Mouse (Mus musculus): ENCODE measurements around the gene Cflar. TPM values are rescaled to one million over a fixed set of nuclear protein-coding genes. Genes with fewer than 3 reads are reported as not detected.

The Cflar gene
- polyA plus RNA-seq, 1 experiment from 2014 or later: 30.7 TPM

DNA sequence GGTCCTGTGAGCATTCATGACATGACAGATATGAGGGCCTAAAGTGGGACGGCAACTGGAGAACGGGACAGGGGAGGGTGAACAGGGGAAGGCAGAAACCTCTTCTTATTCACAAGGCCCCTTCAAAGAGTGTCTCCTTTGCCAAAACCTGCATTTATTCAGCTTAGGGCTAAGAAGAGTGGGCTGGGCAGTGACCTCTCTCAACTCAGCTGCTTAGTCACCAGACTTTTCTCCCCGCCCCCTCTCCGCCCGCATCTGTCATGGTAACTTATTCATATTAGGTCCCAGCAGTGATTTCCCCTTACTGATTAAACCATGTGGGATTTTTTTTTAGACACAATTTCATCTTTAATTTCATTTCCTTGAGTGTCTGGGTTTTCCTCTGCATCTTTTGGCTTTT lies 14.5 kb downstream of the Cflar start:
- DNase-seq (ENCODE audit: extremely low spot score, low spot score): no peak
- no peaks in the 10 kb centered on the region for H3K27me3 ChIP-seq (ENCODE audit: poor library complexity, severe bottlenecking)
- no peaks in the 10 kb centered on the region for H3K9me3 ChIP-seq
- H3K4me3 ChIP-seq: no peak overlapping the region
- H3K4me1 ChIP-seq: peaks cover 15% of the 10 kb centered on the region
- H3K36me3 ChIP-seq (replicated peaks): peaks cover 47% of the 10 kb centered on the region
- no peak overlapping the region for H3K27ac ChIP-seq
- WGBS: 95% methylated on average over 5 of the region's 5 CpGs

DNA sequence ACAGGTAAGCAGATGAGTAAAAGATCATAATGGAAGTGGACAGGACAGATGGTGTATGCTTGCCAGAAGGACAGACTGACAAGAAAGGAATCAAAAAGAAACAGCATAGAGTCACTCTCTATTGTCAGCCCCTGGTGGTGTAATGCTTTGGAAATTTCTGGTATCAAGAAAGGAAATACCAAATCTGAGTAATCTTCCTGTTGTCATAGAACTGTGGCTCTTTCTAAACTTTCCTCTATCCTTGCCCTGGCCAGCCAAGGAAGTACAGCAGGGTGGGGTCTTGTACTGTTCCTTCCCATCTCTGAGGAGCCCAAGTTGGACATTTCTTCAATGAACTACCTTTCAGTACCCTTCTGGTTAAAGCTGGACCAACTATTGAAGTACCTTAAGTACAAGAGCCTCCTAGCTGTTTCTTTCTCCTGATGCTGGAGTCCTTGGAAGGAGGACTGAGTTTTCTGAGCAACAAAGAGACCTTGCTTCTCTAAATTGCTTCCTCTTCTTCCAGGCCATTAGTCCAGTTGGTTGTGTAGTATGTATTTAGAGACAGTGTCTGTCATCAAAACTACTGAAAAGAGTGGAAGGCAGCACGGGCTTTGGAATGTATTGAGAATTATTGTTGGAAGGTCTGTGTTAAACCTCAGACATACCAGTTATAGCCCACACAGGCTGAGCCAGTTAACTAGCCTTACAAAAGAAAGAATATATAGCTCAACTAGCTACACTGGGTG lies 15.9 kb downstream of the Cflar start:
- Histone ChIP-seq H3K36me3 (replicated peaks) (peaks cover 56% of the 10 kb centered on the region), H3K4me1 (peaks cover 15% of the 10 kb centered on the region), H3K27ac (no peak overlapping the region), H3K9me3 (no peaks in the 10 kb centered on the region), H3K4me3 (no peak overlapping the region), H3K27me3 (ENCODE audit: poor library complexity, severe bottlenecking) (no peaks in the 10 kb centered on the region)
- WGBS: 88% methylated on average over 1 of the region's 1 CpGs
- no peak for DNase-seq (ENCODE audit: extremely low spot score, low spot score)

GRCm38 (mm10) chr1:58727747-58728589 lies 16.7 kb downstream of the Cflar start:
- no peak for DNase-seq (ENCODE audit: extremely low spot score, low spot score)
- no peaks in the 10 kb centered on the region for H3K9me3 ChIP-seq
- peaks cover 15% of the 10 kb centered on the region for H3K4me1 ChIP-seq
- no peak overlapping the region for H3K4me3 ChIP-seq
- peaks cover 51% of the 10 kb centered on the region for H3K36me3 ChIP-seq (replicated peaks)
- H3K27me3 ChIP-seq (ENCODE audit: poor library complexity, severe bottlenecking): no peaks in the 10 kb centered on the region
- no peak overlapping the region for H3K27ac ChIP-seq
- WGBS: 91% methylated on average over 10 of the region's 10 CpGs

- H3K27me3 ChIP-seq (ENCODE audit: poor library complexity, severe bottlenecking): no peaks in the 10 kb centered on the region
- no peak overlapping the region for H3K4me3 ChIP-seq
- WGBS: 92% methylated on average over 3 of the region's 3 CpGs
- peaks cover 10% of the 10 kb centered on the region for H3K4me1 ChIP-seq
- DNase-seq (ENCODE audit: extremely low spot score, low spot score): no peak
- no peaks in the 10 kb centered on the region for H3K9me3 ChIP-seq
- H3K27ac ChIP-seq: no peak overlapping the region
- H3K36me3 ChIP-seq (replicated peaks): peaks cover 56% of the 10 kb centered on the region
These were observed 17.2 kb downstream of the Cflar start for GRCm38 (mm10) chr1:58728590-58728868.

- Histone ChIP-seq H3K27ac (no peak overlapping the region), H3K27me3 (ENCODE audit: poor library complexity, severe bottlenecking) (no peaks in the 10 kb centered on the region), H3K4me1 (no peaks in the 10 kb centered on the region), H3K36me3 (replicated peaks) (peaks cover 77% of the 10 kb centered on the region), H3K4me3 (no peak overlapping the region), H3K9me3 (no peaks in the 10 kb centered on the region)
- 96% methylated on average over 2 of the region's 2 CpGs for WGBS
- no peak for DNase-seq (ENCODE audit: extremely low spot score, low spot score)
These were observed 22.3 kb downstream of the Cflar start for GRCm38 (mm10) chr1:58733636-58734035.

DNA sequence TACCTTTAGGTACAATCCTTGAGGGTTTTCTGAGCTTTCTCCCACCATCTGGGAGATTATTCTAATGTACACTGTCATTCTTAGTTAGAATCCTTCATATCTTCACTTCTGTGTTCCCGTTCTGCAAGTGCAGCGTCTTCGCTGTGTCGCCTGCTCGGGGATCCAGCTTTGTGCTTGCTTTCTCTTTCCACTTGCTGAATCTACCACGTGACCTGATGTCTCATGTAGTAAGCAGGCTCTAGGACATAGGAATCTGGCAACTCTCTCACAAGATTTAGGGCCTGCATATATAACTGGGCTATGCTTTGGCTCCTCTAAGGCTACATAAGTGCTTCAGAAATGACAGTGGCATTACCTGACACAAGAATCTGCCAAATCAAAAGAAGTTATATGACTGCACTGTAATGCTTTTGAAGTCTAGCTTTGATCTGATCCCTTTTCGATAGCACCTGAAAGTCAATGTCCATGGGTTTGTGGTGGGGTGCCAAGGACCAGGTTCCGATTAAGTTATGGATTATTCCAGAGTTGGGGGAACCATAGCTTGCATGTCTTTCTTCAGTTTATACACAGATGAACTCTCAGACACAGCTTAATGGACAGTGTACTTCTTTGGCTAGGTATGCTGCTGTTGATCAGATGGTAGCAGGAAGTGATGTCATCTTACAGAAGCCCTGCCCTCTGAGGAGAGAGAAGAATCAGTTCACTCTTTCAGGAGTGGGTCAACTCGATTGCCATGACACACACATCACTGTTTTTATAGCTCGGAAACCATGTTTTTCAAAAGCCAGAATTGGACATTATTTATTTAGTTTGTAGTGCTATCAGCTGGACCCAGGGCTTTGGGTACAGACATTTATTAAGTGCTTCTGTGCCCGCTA lies 23.0 kb downstream of the Cflar start:
- Histone ChIP-seq H3K4me1 (no peaks in the 10 kb centered on the region), H3K36me3 (replicated peaks) (peaks cover 75% of the 10 kb centered on the region), H3K27me3 (ENCODE audit: poor library complexity, severe bottlenecking) (no peaks in the 10 kb centered on the region), H3K27ac (no peak overlapping the region), H3K9me3 (no peaks in the 10 kb centered on the region), H3K4me3 (no peak overlapping the region)
- 94% methylated on average over 11 of the region's 11 CpGs for WGBS
- DNase-seq (ENCODE audit: extremely low spot score, low spot score): no peak

GRCm38 (mm10) chr1:58735962-58736361 lies 24.7 kb downstream of the Cflar start:
- H3K27ac ChIP-seq: no peak overlapping the region
- no peak overlapping the region for H3K4me3 ChIP-seq
- 95% methylated on average over 7 of the region's 7 CpGs for WGBS
- no peaks in the 10 kb centered on the region for H3K9me3 ChIP-seq
- no peak for DNase-seq (ENCODE audit: extremely low spot score, low spot score)
- H3K36me3 ChIP-seq (replicated peaks): peaks cover 78% of the 10 kb centered on the region
- no peaks in the 10 kb centered on the region for H3K4me1 ChIP-seq
- no peaks in the 10 kb centered on the region for H3K27me3 ChIP-seq (ENCODE audit: poor library complexity, severe bottlenecking)

DNA sequence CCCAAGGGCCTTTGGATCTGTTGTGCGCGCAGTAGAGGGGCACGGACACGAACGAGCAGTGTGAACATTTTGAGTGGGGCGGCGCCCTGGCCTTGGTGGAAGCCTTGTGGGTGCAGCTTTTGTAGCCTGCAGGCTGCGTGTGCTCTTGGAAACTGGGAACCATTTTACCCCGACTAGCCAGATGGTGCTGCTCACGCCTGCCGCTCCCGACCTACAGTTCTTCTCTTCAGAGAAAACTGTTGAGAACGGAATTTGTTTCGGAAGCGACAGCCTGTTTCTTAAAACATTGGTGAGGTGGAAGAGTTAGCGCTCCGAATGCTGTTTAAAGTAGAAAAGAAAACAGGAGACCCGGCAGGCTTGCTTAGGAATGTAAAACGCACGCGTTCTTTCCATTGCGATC lies 25.7 kb downstream of the Cflar start:
- no peak overlapping the region for H3K4me3 ChIP-seq
- 96% methylated on average over 22 of the region's 22 CpGs for WGBS
- DNase-seq (ENCODE audit: extremely low spot score, low spot score): no peak
- no peaks in the 10 kb centered on the region for H3K27me3 ChIP-seq (ENCODE audit: poor library complexity, severe bottlenecking)
- no peaks in the 10 kb centered on the region for H3K4me1 ChIP-seq
- no peak overlapping the region for H3K27ac ChIP-seq
- peaks cover 80% of the 10 kb centered on the region for H3K36me3 ChIP-seq (replicated peaks)
- no peaks in the 10 kb centered on the region for H3K9me3 ChIP-seq

DNA sequence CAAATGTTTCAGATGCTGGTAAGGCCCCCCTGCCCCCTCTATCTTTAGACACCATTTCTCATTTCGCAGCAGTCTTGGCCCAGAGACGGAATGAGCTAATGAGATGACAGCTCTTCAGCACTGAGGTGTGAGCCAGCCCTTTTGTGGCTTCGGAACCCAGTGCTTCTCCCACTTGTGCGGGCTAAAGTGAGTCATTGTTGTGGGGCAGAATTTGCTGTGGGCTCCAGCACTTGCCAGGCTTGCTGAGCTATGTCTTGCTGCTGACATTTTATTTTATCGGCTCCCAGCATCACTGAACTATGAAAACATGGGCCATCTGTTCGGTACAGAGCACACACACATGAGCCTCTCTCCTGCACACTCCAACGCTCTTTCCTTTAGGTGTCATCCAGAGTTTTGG lies 28.2 kb downstream of the Cflar start:
- WGBS: 90% methylated on average over 7 of the region's 7 CpGs

GRCm38 (mm10) chr1:58742571-58743021 lies 31.3 kb downstream of the Cflar start:
- H3K4me1 ChIP-seq: no peaks in the 10 kb centered on the region
- no peak overlapping the region for H3K27ac ChIP-seq
- no peaks in the 10 kb centered on the region for H3K9me3 ChIP-seq
- H3K36me3 ChIP-seq (replicated peaks): peaks cover 89% of the 10 kb centered on the region
- no peaks in the 10 kb centered on the region for H3K27me3 ChIP-seq (ENCODE audit: poor library complexity, severe bottlenecking)
- no peak for DNase-seq (ENCODE audit: extremely low spot score, low spot score)
- no peak overlapping the region for H3K4me3 ChIP-seq
- 87% methylated on average over 5 of the region's 5 CpGs for WGBS

More for the DNA sequence above, 28.2 kb downstream of the Cflar start:
- no peaks in the 10 kb centered on the region for H3K4me1 ChIP-seq
- peaks cover 91% of the 10 kb centered on the region for H3K36me3 ChIP-seq (replicated peaks)
- H3K9me3 ChIP-seq: no peaks in the 10 kb centered on the region
- no peak overlapping the region for H3K4me3 ChIP-seq
- H3K27ac ChIP-seq: no peak overlapping the region
- H3K27me3 ChIP-seq (ENCODE audit: poor library complexity, severe bottlenecking): no peaks in the 10 kb centered on the region
- DNase-seq (ENCODE audit: extremely low spot score, low spot score): no peak

- DNase-seq (ENCODE audit: extremely low spot score, low spot score): no peak
- no peaks in the 10 kb centered on the region for H3K4me1 ChIP-seq
- H3K27me3 ChIP-seq (ENCODE audit: poor library complexity, severe bottlenecking): no peaks in the 10 kb centered on the region
- 90% methylated on average over 6 of the region's 6 CpGs for WGBS
- H3K4me3 ChIP-seq: no peak overlapping the region
- H3K9me3 ChIP-seq: no peaks in the 10 kb centered on the region
- peaks cover 91% of the 10 kb centered on the region for H3K36me3 ChIP-seq (replicated peaks)
- no peak overlapping the region for H3K27ac ChIP-seq
These were observed 31.9 kb downstream of the Cflar start for GRCm38 (mm10) chr1:58743252-58743651.

GRCm38 (mm10) chr1:58744645-58745044 lies 33.3 kb downstream of the Cflar start:
- H3K27me3 ChIP-seq (ENCODE audit: poor library complexity, severe bottlenecking): no peaks in the 10 kb centered on the region
- 93% methylated on average over 7 of the region's 7 CpGs for WGBS
- no peak for DNase-seq (ENCODE audit: extremely low spot score, low spot score)
- peaks cover 95% of the 10 kb centered on the region for H3K36me3 ChIP-seq (replicated peaks)
- no peaks in the 10 kb centered on the region for H3K9me3 ChIP-seq
- H3K4me1 ChIP-seq: no peaks in the 10 kb centered on the region
- no peak overlapping the region for H3K27ac ChIP-seq
- H3K4me3 ChIP-seq: no peak overlapping the region

All from forebrain, embryonic 10.5 days (tissue).